Mouse (Mus musculus): ENCODE results near the gene Lcn6. TPM values are rescaled to one million over a fixed set of nuclear protein-coding genes. Genes with fewer than 3 reads are reported as not detected.
"Not testable (repeated sequence)": the region's sequence is repeated elsewhere in the genome, so short reads cannot be mapped to it uniquely, and the experiment has no call there.

Lcn6 gene
- total RNA-seq, 2 experiments from 2014 or later: not detected

DNA sequence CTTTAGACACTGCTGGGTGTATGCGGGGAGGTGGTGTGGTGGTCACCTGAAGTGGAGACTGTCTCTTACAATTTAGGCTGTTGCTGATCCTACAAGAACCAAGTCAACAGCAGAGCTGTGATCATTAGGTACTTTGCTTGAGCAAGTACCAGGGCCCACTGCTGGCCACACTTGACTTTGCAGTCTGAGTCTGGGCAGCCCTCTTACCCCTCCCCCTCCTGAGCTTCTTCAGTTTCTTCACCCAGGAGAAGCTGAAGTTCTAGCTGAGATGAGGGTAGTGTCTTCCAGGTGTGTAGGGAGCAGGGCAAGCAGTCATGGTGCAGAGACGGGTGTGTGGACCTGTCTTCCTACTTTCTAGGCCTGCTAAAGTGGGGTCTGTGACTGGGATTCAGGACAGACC is 31.5 kb downstream of the Lcn6 start:
- TF ChIP-seq CTCF (IDR thresholded peaks at IDR 0.05): peak; percentile 48
- peak overlapping the region; percentile 93; the same call in 1 of the 2 replicates for H3K27ac ChIP-seq
- intact Hi-C loops (cut with DNase I): loop anchor here (2.0 to 5.0 kb wide), 3 partner anchors 47 to 314 kb away; partner anchors contain the start of genes Camsap1 and Ubac1
- H3K4me3 ChIP-seq: peak overlapping the region; percentile 60
- DNase-seq (ENCODE audit: extremely low spot score in 1 of 2, low spot score in 2 of 2): peak; percentile 31 to 35

DNA sequence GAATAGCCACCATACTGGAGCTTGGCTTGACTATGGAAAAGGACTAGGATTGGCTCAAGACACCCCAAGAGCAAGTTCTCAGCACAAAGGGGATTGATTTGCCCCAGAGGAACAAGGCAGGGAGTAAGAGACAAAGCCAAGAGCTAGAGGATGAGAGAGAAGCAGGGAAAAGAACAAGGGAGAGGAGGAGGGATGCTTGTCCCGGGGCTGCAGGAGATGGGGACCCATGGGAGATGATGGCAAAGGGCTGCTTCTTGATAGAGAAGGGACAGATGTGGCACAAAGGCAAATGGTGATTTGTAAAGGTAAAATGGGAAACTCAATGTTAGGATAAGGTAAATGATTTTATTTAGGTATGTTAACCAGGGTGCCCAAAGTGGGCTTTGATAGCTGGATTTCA is 32.5 kb downstream of the Lcn6 start:
- not testable (repeated sequence) for DNase-seq (ENCODE audit: extremely low spot score in 1 of 2, low spot score in 2 of 2); H3K27ac ChIP-seq; H3K4me3 ChIP-seq
- intact Hi-C loops (cut with DNase I): loop anchor here (2.0 to 5.0 kb wide), 3 partner anchors 46 to 313 kb away; partner anchors contain the start of genes Camsap1 and Ubac1

DNA sequence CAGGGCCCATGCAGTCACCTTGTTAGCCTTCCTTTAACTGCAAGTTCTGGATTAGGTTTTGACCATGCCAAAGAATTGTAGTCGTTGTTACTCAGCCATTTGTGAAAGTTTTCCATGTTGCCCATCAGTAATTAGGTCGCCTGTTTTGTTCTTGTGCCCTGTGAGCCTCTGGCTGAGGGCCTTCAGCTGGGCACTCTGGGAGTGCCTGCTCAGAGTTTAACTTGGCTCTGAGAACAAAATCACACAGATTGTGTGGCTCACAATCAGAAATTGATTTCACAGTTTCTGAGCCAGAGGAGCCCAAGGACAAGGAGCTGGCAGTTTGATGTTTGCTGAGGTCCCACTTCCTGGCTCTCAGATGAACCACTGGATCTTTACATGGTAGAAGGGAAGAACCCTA is 33.2 kb downstream of the Lcn6 start:
- intact Hi-C loops (cut with DNase I): loop anchor here (2.0 to 5.0 kb wide), 3 partner anchors 45 to 313 kb away; partner anchors contain the start of genes Camsap1 and Ubac1

DNA sequence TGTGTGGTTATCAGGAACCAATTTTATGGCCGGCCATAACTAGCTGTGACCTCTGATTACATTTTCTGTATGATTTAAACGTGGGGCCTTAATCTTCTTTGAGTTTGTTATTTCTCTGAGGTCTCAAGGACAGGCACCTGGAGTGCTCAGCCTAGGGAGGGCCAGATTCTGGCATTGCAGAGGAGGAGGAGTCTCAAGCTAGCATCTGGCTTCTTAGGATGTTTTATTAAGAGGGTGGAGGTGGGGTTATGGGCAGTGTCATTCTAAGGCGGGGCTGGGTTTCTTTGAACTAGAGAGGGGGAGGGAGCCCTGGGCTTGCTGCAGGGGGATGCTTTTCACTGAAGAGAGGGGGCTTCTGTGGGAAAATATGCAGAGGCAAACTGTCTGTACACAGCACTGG is 35.1 kb downstream of the Lcn6 start:
- H3K4me3 ChIP-seq; intact Hi-C loops (cut with DNase I); H3K27ac ChIP-seq; DNase-seq (ENCODE audit: extremely low spot score in 1 of 2, low spot score in 2 of 2): not testable (repeated sequence)

More for the DNA sequence above, 33.2 kb downstream of the Lcn6 start:
- not testable (repeated sequence) for DNase-seq (ENCODE audit: extremely low spot score in 1 of 2, low spot score in 2 of 2); H3K4me3 ChIP-seq; H3K27ac ChIP-seq

DNA sequence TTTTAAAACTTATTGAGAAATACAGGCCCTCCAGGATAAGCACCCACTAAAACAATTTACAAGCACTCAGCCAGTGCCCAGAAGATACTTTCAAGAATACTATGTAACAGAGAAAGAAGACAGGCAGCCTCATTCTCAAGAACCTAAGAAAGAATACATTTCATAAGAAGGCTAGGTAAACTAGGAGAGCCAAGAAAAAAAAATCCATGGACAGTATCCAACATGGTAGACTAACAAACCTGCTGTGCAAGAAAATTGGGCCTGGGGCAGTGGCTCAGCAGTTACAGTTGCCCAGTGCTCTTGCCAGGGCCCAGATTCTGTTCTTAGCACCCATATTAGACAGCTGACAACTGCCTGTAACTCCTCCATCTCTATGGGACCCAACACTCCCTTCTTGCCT is 40.6 kb downstream of the Lcn6 start:
- TF ChIP-seq CTCF (IDR thresholded peaks at IDR 0.05): no peak
- DNase-seq (ENCODE audit: extremely low spot score in 1 of 2, low spot score in 2 of 2): no peak
- Histone ChIP-seq H3K4me3 (no peak overlapping the region), H3K27ac (no peak overlapping the region)
- intact Hi-C loops (cut with DNase I): no loop called here

Other genes with a start within 250 kb of the Lcn6 start
- gene Abca2, start 248.1 kb upstream of the Lcn6 start, total RNA-seq (2021): 100 to 1,000 TPM; 160 to 168 TPM
- gene Clic3, start 219.9 kb upstream of the Lcn6 start, total RNA-seq (2021): not detected
- gene Paxx, start 215.7 kb upstream of the Lcn6 start, total RNA-seq (2021): 10 to 100 TPM; 65.9 to 75.3 TPM
- gene Ptgds, start 206.7 kb upstream of the Lcn6 start, total RNA-seq (2021): 1,000 to 10,000 TPM; 1,632 to 2,529 TPM
- gene Lcn12, start 182.9 kb upstream of the Lcn6 start, total RNA-seq (2021): not detected
- 100 to 1,000 TPM; 120 to 122 TPM for gene Fbxw5, start 176.0 kb upstream of the Lcn6 start, total RNA-seq (2021)
- gene C8g, start 175.1 kb upstream of the Lcn6 start, total RNA-seq (2021): 1 to 10 TPM; 1.4 to 1.5 TPM
- gene Traf2, start 129.8 kb upstream of the Lcn6 start, total RNA-seq (2021): 10 to 100 TPM; 10.4 to 11.0 TPM
- gene Edf1, start 118.9 kb upstream of the Lcn6 start, total RNA-seq (2021): 100 to 1,000 TPM; 190 to 202 TPM
- 1 to 10 TPM; 1.8 to 2.6 TPM for gene Mamdc4, start 101.9 kb upstream of the Lcn6 start, total RNA-seq (2021)
- 10 to 100 TPM; 64.0 to 70.5 TPM for gene Phpt1, start 101.6 kb upstream of the Lcn6 start, total RNA-seq (2021)
- gene Ajm1, start 95.0 kb upstream of the Lcn6 start, total RNA-seq (2021): 100 to 1,000 TPM; 102 to 104 TPM
- 100 to 1,000 TPM; 157 to 163 TPM for gene Rabl6, start 68.3 kb upstream of the Lcn6 start, total RNA-seq (2021)
- gene Ccdc183, start 59.1 kb upstream of the Lcn6 start, total RNA-seq (2021): not detected
- 10 to 100 TPM; 21.6 to 22.3 TPM for gene Tmem141, start 54.8 kb upstream of the Lcn6 start, total RNA-seq (2021)
- under 1 TPM; 0.25 to 0.70 TPM for gene Fcna, start 48.8 kb upstream of the Lcn6 start, total RNA-seq (2021)
- not detected for gene Lcn8, start 23.7 kb upstream of the Lcn6 start, total RNA-seq (2021)
- not detected for gene Lcn5, start 18.8 kb upstream of the Lcn6 start, total RNA-seq (2021)
- gene Lcn10, start 5.9 kb downstream of the Lcn6 start, total RNA-seq (2021): not detected
- gene Obp2a, start 23.3 kb downstream of the Lcn6 start, total RNA-seq (2021): not detected
- 10 to 100 TPM; 82.6 to 89.9 TPM for gene Bmyc, start 30.0 kb downstream of the Lcn6 start, total RNA-seq (2021)
- gene Obp2b, start 60.2 kb downstream of the Lcn6 start, total RNA-seq (2021): under 1 TPM in 1 of 2 experiments, not detected in 1; 0.50 TPM
- not detected for gene Lcn3, start 88.8 kb downstream of the Lcn6 start, total RNA-seq (2021)
- gene Lcn11, start 100.2 kb downstream of the Lcn6 start, total RNA-seq (2021): not detected
- not detected for gene Gm13539, start 105.5 kb downstream of the Lcn6 start, total RNA-seq (2021)
- not detected for gene Glt6d1, start 139.1 kb downstream of the Lcn6 start, total RNA-seq (2021)
- gene Lcn9, start 146.4 kb downstream of the Lcn6 start, total RNA-seq (2021): not detected
- gene Sohlh1, start 170.5 kb downstream of the Lcn6 start, total RNA-seq (2021): not detected
- gene Kcnt1, start 186.9 kb downstream of the Lcn6 start, total RNA-seq (2021): 100 to 1,000 TPM; 127 to 142 TPM